Mouse (Mus musculus): Measurements from ENCODE around the gene Nphp3. TPM values are rescaled to one million over a fixed set of nuclear protein-coding genes. Genes with fewer than 3 reads are reported as not detected.

Nphp3 gene
- 6.6 TPM for polyA plus RNA-seq (2014; fragmentation: Illumina TruSeq; extraction: RNeasy Lipid Tissue Mini Kit (QIAGEN cat#74804))

GRCm38 (mm10) chr9:104001921-104002859 is at the start of gene Nphp3:
Gene Nphp3, plus strand, starts transcription at chr9:104002544.

GRCm38 (mm10) chr9:104040362-104040761 is 38.0 kb downstream of the Nphp3 start, which contains the start of gene Gm28305:
Gene Gm28305, plus strand, starts transcription at chr9:104040662.

GRCm38 (mm10) chr9:104062430-104063243 is 60.3 kb downstream of the Nphp3 start, which contains the start of gene Uba5:
Gene Uba5, minus strand, starts transcription at chr9:104063134.

GRCm38 (mm10) chr9:104063244-104063961 is 61.1 kb downstream of the Nphp3 start, which contains the start of gene Acad11:
Gene Acad11, plus strand, starts transcription at chr9:104063377.

Other genes with a start within 250 kb of the Nphp3 start
- gene Tmem108, start 240.7 kb upstream of the Nphp3 start, polyA plus RNA-seq (2014; fragmentation: Illumina TruSeq; extraction: RNeasy Lipid Tissue Mini Kit (QIAGEN cat#74804)) = 1.1 TPM
- not detected for gene Gm28305, start 38.1 kb downstream of the Nphp3 start, polyA plus RNA-seq (2014; fragmentation: Illumina TruSeq; extraction: RNeasy Lipid Tissue Mini Kit (QIAGEN cat#74804))
- gene Uba5, start 60.6 kb downstream of the Nphp3 start, polyA plus RNA-seq (2014; fragmentation: Illumina TruSeq; extraction: RNeasy Lipid Tissue Mini Kit (QIAGEN cat#74804)) = 63.2 TPM
- gene Acad11, start 60.8 kb downstream of the Nphp3 start, polyA plus RNA-seq (2014; fragmentation: Illumina TruSeq; extraction: RNeasy Lipid Tissue Mini Kit (QIAGEN cat#74804)) = 27.8 TPM
- gene Ackr4, start 124.4 kb downstream of the Nphp3 start, polyA plus RNA-seq (2014; fragmentation: Illumina TruSeq; extraction: RNeasy Lipid Tissue Mini Kit (QIAGEN cat#74804)) = 2.9 TPM